Mouse (Mus musculus) cerebellum, adult 9-11 months (tissue): ENCODE measurements at regions not wholly inside any gene's neighbourhood (a gene's known extent, or its start where the extent isn't known, plus 50 kb on each side); places are given as distances from the start of the nearest gene placed in this dataset.
"Not testable (repeated sequence)": the region's sequence is repeated elsewhere in the genome, so short reads cannot be mapped to it uniquely, and the experiment has no call there.

Experiments used
- DNase-seq: peaks from one replicate; pipeline ENCODE4 v3.0.0; 2022

DNA sequence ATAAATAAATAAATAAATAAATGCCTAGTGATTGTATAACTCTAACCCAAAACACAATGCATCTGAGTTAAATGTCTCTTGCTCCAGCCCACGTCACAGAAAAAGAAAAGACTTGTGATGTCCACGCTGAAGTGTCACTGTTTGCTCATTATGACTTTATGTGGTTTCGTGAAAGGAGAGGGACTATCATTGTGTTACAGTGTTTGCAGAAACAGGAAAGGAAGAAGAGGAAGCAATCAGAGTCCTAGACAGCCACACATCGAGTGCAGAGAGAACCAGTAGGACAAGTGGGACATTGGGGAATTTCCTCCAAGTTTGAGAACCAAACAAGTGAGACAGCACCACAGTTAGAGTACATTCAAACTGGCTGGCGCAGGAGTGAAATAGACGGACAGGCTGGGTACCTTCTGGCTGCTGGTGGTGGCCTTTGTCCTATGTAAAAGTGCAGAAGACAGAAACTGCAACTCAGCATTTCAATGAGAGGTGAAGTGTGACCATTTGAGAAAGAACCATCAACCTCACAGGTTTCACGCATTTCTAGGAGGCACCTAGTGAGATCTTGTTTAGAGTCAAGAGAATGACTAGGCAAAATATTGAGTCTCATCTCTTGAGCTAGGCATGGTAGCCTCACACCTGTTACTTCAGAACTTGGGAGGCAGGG, 59.6 kb downstream of the Fasl start:
- no peak for DNase-seq

DNA sequence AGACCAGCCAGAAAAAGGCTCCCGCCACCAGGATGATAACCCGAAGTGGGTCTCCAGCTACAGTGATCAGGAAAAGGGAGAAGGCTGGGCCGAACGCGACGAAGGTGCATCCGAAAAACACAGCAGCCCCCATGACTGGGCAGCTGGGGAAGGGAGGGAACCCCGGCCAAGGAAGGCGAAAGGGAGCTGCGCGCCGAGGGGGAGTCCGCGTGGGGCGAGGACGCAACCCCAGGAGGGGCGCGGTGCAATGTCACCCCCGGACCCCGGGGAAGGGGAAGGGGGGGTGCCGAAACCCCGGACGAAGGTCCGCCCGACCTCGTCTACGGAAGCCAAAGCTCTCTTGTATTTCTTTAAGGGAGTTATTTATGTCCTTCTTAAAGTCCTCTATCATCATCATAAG, 60.9 kb downstream of the Fasl start:
- not testable (repeated sequence) for DNase-seq

DNA sequence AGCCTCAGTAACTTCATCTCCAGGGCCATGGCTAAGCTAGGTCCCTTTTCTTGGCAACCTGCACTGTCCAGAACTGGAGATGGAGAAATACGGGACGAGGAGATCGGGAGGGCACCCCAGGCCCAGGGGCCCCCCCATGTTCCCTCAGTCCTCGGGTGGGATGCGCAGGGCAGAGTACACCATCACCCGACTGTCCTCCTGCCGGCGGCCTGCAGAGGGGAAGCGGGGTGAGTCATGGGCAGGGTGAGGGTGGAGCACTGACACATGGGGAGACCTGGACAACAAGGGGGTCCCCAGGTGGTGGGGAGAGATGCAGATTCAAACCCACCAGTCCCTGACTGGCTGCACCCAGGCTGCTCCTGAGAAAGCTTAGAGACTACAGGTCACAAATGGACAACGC, 62.2 kb downstream of the Fasl start:
- not testable (repeated sequence) for DNase-seq

DNA sequence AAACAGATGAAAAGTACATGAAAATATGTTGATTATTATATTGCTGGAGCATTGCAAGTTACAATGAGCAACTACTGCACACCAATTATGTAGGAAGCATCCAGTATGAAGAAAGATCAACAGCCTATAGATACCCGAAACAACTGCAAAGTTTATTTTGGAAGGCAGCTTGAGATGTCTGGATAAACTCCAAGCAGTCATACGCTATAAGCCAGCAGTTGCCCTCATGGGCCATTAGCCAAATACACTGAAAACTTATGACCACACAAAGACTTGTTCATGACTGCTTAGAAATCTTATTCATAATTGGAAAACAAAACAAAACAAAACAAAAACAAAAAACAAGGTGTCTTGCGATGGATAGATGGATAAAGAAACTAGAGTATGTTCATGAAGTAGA, 68.4 kb downstream of the Fasl start:
- DNase-seq = no peak

DNA sequence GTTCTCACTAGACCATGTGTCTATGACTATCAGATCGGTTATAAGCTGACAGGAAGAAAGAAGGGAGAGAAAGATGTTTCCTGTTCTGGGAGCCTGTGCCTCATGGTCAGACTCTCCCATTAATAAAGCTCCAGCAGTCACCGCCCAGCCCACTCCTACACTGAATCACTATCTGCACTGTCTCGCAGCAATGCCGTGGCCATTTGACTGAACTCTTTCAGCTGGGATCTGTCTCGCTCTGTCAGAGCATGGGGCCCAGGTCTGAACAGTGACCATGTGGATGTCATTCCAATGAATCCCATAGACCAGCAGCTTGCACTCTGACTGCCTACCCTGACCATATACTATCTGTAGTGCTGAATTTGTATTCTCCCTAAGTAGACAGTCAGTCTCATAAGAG, 70.0 kb downstream of the Fasl start:
- no peak for DNase-seq

DNA sequence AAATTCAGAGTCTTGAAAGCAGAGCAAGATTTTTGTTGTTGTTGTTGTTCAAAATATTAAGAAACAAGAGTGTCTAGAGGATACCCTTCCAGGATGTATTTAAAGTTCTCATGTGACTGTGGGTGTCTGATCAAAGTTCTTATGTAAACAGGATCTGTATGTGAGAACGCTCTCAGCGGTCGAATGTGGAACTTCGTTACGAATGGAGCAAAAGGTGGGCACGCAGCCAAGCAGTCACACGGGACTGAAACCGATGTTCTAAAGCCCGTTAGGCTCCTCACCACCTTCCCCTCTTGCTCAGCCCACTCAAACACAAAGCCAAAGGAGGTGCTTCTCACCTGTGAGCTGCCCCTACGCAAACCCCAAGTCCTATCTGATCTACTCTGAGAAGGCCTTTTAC, 75.4 kb downstream of the Fasl start:
- peak; percentile 2 for DNase-seq

DNA sequence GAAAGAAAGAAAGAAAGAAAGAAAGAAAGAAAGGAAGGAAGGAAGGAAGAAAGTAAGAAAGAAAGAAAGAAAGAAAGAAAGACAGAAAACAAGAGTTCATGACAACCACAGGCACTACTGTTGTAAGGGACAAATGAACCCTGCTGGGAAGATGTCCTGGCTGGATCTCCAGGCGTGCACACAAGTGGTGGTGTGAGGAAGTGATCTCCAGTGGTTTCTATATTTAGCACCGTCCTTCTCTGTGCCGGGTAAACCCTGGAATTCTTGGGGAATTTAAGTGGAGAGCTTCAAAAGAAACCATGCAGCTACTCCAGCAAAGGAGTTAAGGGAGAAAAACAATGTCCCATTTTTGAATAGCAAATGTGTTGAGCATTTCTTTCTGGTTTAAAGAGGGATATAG, 76.0 kb downstream of the Fasl start:
- DNase-seq = no peak

DNA sequence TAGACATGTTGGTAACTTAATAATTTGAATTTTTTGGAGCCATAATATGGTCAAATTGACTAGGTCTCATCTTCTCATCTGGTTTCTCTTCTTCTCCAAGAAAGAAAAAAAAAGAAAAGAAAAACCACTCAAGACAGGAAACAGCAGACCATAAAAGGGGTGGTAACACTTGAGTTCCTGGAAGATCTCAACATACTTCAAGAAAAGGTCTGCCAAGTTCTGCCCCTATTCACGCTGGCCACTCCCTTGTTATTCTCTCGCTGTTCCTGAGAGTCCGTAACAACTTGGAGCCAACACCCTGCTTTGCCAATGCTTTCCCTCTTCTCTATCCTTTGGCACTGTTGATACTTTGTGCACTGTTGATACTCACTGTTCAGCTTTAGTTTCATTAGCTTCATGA, 81.2 kb downstream of the Fasl start:
- no peak for DNase-seq

DNA sequence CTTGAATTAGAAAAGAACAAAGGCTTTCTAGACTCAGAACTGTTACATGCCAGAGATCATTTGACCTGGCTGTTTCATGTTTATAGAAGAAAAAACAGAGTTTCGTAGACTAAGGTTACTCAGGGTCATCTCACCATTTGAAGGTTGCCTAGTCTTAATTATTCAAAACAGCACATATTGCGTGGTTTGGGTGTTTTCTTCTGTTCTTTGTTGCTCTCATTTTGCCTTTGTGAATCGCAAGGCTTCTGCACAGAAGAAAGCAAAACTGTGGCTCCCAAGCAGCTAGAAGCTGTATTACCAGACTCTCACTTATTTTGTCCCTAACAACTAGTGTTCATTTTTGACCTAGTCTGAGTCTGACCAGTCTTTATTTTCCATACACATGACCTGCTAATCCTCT, 83.3 kb downstream of the Fasl start:
- no peak for DNase-seq

DNA sequence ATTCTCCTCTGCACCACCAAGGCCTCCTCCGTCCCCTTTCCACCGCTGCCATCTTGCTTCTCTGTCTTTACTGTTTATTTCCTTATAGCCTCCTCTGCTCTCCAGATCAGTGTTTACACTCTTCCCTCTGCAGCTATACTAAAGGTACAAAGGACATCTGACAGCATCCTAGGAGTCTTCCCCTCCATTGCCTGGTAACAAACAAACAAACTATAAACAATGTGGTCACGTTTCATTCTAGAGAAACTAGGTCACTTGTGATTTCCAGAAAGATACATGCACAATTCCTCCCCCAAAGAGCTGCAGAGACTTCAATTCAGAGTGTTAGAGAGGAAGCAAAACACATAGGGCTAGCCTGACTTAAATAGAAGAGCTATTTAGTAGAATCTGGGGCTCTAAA, 83.8 kb downstream of the Fasl start:
- no peak for DNase-seq

DNA sequence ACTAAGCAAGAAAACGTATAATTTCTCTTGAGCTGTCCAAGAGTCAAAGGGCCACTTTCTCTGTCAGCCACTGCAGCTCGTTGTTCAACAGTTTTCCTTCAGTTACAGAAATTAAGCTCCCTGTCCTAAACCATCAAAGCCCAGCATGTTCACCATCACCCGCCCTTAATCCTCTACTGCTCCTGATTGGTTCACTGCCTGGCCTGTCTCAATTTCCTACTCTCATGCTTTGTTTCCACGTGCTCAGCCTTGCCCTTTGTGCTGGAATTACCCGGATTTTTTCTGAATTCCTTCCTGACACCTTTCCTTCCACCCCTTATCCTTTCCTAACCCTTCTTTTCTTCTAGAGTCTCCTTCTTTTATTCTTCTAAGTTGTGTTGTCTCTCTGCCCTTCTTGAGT, 92.4 kb downstream of the Fasl start:
- DNase-seq = no peak

DNA sequence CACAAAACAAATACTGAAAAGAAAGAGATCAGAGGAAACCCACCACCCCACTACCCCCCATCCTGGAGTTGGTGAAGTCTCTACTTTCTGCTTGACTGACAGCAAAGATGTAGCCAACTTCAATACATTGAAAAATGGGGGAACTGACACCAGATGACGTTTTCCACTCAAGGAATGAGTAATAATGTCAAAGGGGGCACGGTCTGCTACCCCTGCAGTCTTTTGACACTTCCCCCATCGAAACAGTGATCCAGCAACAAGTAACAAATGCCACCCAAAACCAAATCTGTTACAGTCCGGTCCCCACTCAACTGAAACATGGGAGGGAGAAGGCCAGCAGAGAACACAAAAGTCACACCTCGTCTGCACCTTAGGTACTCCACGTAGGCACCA, 94.5 kb downstream of the Fasl start:
- DNase-seq = no peak

DNA sequence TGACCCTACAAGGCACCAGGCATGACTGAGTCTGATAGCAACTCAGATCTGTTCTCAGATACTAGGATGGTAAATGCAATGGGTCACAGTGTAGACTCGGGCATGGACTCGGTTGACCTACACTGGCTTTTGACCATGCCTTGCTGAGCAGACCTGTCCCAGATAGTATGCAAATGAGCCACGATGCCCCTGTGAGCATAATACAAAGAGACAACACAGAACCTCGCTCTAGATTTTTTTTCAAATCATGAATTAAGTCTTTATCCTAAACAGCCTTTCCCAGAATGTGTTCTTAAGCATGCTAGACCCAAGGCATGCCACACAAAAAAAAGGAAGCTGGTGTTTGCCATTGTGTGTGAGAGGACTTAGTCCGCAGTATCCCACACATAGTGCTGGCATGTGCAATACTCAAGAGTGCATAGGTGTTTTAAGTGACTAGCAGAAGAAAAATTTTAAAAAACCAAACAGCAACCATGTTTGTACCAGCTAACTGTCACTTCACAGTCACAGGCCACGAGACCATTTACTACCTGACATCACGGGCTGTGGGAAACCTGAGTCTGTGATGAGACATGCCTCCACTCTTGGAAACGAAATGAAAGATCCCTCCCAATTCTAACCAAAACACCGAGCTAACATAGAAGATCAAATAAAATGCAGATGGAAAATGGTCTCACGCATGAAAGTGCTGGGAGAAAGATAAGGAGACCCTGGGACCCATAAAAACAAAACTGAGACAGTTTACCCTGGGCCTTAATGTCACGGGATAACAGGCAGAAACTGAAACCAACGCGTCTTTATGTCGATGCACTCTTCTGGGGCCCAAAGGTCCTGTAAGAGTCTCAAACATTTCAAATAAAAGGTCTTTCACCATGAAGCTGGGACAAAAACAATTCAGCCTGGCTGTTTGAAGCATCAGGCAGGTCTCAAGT, 95.2 kb downstream of the Fasl start:
- DNase-seq = no peak

DNA sequence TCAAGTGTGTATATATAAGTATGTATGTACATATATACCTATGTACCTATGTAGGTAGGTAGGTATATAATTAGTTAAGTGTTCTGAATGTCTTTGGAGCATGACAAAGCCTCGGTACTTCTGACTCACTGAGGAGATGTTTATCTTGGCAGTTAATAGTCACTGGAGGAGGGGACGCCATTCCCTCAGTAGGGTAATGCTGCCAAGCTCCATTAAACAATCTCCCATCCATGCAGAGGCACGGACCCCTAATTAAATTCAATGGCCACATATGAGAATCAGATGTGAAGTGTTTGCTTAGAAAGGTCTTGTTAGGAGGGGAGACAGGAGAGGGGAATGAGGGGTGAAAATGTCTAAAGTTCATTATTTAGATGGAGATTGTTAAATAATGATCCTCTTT, 99.3 kb downstream of the Fasl start:
- no peak for DNase-seq

DNA sequence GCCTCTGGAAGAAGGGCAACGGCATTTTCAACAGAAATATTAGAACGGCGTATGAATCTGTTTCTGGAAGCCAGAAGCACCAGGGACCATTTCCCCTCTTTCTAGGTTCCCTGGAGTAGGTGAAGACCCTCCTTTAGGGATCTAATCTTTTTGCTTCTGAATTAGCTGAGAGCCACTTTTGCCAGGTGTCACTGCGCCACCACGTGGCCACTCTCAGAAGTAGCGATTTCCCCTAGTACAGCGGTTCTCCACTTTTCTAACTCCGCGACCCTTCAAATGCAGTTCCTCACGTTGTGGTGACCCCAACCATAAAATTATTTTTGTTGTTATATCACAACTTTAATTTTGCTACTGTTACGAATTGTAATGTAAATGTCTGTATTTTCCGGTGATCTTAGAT, 100.7 kb downstream of the Fasl start:
- DNase-seq = peak; percentile 5

DNA sequence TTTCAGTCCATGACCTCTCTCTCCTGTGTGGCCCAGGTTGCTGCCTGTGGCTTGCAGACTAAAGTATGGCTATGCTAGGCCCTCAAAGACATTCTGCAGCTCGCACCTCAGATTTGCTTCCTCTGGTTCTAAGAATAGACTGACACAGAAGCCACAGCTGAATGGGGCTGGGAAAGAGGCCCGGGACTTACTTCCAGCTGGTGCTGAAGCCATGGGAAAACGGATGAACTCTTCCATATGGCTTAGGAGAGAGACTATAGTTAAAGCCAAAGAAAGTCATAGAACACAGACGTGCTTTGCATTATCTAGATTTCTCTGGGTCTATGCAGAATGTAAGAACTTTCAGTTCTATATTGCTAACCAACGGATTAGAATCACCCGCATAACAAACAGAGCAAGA, 107.7 kb downstream of the Fasl start:
- DNase-seq = no peak

DNA sequence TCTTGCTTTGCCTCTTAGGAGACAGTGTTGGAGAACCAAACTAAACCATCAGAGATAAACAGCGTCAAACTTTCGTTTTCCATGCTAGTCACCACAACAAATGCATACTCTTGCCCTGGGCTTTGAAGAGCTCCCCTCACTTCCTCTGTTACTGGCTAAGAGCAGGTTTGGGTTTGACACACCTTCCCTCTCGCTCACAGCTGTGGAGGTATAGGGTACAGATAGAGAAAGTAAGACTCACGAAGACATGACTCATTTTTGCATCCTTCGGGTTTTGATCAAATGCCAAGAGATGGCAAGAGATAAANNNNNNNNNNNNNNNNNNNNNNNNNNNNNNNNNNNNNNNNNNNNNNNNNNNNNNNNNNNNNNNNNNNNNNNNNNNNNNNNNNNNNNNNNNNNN, 117.4 kb downstream of the Fasl start:
- no peak for DNase-seq

DNA sequence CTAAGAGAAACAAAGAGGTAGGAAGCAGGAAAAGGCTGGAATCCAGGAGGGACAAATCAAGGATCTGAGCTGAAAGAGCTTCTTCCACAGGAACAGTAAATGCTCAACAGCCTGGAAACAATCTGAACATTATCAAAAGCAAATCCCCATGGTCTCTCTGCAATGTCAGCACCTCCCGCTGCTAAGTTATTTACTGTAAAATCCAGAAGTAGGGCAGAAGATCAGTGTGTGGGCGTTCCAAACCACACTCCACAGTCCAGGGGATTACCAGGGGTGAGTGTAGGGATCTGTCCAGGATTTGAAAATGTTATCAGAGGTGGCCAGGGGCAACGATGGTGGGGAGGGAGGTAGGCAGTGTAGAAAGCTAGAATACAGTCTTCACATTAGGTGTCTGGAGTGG, 124.0 kb downstream of the Fasl start:
- no peak for DNase-seq

DNA sequence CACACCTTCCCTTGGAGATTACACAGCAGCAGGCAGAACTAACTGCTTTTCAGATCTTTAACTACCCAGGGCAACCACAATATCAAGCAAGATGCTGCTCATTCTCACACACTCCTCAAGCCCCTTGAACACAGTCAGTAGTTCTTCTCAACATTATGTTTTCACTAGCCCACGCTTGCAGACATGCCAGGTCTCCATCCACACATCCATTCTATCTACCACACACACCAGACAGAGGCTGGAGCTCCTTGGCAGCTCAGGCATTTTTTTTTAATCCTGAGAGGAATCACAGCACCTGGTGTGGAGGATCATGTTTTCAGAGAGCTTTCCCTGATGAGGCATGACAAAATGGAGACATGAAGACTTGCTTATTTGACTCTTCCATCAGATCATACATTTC, 124.9 kb downstream of the Fasl start:
- DNase-seq = no peak

DNA sequence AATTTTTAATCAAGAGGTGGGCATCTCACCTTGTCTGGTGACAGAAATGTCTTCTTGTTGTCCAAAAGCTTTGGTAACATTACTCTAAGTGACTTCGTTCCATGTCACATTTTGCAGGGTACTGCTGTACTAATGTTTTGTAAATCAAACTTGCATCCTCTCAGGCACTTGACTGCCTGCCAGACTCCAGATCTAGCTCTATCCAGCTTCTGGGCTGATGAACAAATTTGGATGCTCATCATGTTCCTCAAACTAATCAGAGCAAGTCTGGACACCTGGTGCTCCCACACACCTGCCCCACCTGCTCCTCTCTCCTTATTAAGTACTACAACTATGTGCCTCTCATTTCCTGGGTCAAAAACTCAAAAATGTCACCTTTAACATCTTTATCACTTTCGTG, 126.1 kb downstream of the Fasl start:
- DNase-seq = peak; percentile 11

DNA sequence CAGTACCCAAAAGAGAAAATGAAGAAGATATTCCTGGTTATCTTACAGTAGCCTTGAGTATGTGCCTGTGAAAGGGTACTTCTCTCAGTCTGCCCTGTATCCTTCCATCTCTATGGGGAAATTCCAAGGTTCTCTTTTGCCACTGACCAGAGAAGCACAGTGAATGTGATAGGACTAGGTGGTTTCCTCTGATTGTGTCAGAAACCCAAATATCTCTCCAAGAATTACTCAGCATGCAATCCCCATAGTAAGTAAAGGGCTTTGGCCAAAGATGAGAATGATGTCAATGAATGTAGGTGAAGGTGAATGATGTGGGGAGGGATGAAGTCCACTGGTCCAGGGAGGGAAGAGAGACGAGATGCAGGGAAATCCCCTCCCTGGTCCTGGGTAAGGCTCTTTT, 130.8 kb downstream of the Fasl start:
- no peak for DNase-seq

DNA sequence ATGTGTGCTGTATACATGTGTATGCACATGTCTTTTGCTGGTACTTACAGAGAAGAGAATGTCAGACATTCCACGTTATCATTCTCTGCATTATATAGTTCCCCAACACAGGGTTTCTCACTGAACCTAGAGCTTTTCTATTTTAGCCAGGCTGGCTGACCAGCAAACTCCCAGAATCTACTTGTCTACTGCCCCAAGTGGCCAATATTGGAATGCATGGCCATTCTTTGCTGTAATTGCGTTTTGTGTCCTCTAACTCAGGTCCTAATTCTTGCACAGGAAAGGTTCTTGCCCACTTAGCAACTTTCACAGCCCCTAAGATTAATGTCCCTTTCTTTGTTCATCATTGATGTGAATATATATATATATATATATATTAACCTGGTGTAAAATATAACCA, 138.9 kb downstream of the Fasl start:
- DNase-seq = no peak

DNA sequence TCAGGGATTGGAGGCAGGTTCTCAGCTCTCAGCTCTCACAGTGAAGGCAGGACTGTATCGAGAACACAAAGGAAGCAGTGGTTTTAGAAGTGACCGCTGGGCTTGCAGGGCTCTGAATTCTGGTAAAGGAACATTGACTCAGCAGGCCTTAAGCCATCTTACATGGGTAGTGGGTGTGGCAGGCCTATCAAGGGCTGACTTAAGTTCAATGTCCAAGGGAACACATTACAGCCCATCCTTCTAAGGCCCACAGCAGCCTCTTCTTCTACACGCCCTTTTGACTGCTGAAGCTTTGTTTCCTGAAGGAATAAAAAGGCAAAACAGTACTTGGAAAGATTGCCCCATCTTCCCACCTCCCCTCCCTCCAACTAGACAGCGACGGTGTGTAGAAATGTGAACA, 137.6 kb downstream of the Tnfsf18 start:
- no peak for DNase-seq

DNA sequence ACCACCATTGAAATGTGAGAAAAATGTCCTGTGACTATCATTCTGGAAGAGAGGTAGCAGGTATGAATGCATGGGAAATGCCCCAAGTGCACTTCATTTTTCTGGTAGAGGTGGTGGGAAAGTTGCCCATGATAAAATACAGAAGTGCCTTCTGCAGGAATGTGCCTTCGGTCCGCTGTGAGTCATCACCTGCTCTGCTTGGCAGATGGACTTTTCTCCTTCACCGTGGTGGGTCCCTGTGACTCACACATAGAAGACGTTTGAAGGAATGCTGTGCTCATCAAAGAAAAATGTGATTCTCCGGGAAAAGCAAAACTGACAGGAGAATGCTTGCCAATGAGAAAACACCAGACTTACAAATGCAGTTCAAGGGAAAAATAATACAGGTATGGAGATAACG, 126.8 kb downstream of the Tnfsf18 start:
- DNase-seq = peak; percentile 15

DNA sequence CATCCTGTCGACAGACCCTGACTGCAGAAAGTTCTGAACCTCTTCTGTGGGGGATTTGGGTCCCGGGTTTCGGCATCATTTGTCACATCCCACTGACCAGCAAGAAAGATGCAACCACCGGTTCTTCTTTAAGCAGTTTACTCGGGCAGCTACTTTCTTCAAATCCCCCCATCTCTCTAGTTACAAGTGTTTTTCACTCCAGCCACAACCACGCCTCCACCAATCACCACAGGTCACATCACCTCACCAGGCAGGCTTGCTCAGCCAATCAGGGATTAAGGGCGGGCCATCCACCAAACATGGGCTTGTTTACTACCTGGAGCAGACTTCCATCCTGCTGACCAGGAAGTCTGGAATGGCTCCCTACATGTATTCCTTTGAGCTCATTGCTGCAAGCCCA, 119.6 kb downstream of the Tnfsf18 start:
- not testable (repeated sequence) for DNase-seq
